Mouse (Mus musculus) adrenal gland, adult 2 months (tissue): ENCODE results near the gene Neurog3. TPM values are rescaled to one million over a fixed set of nuclear protein-coding genes. Genes with fewer than 3 reads are reported as not detected.

Source experiments
- DNase-seq: peaks from one replicate; pipeline ENCODE4 v3.0.0; 2021
- long read RNA-seq: library from polyadenylated mRNA; stranded (forward); transcript quantifications from one replicate; pipeline ENCODE4 v2.0.0, GENCODE M21; 2021
- polyA plus RNA-seq: library from polyadenylated mRNA; depleted of rRNA; stranded (reverse); fragments of >200 nt; gene quantifications from 2 replicates; pipeline ENCODE4 v1.2.3, GENCODE M21; 2012; rRNA removed
- total RNA-seq, 2 experiments: library from RNA; stranded (reverse); gene quantifications; 2 replicates each; pipeline ENCODE4 v1.2.3; 2021

Neurog3 gene
- total RNA-seq (not detected), polyA plus RNA-seq (0.07 TPM in 1 of 2 replicates, not detected in the other)
- long read RNA-seq = 0 reads

- no peak for DNase-seq
These were observed at the start of gene Neurog3 for GRCm38 (mm10) chr10:62132691-62133281. Gene Neurog3, plus strand, starts transcription at chr10:62133090.

DNA sequence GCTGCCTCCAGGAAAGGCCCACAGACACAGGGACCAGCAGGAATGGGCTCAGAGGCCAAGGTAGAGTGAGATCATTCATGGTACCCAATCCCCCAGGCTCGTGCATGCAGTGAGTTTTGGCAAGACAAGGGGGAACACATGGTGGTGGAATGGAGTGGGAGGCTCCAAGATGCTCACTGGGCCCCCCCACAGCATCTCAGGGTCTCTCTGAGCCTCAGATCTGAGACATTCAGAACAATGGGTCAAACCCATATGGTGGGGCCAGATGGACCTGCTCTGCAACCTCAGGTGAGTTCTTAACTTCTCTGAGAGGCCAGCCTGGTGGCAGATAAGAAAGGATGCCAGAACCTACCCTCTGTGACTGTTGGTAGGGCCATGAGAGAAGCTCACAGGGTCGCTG lies 46.8 kb upstream of the Neurog3 start:
- DNase-seq = no peak

GRCm38 (mm10) chr10:62086826-62087225 lies 46.1 kb upstream of the Neurog3 start:
- no peak for DNase-seq

- peak; percentile 63 for DNase-seq
These were observed 44.5 kb upstream of the Neurog3 start for GRCm38 (mm10) chr10:62088411-62088810.

DNA sequence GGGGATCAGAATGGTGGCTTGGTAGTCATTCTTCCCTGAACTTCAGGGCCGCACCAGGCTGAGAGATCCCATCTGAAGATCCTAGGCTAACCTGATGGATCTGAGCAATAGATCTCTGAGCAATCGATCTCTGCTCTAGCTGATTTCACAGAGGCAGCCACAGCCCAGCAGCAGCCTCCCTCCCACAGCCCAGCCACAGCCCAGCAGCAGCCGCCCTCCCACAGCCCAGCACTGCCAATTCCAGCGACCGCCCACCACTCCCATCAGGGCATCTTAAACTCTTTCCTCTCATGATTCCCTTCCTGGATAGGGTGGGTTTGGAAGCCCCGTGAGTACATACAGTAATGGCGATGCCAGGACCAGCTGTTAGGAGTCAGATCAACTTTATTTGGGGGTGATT lies 43.8 kb upstream of the Neurog3 start:
- no peak for DNase-seq

GRCm38 (mm10) chr10:62089486-62089885 lies 43.4 kb upstream of the Neurog3 start:
- no peak for DNase-seq

DNA sequence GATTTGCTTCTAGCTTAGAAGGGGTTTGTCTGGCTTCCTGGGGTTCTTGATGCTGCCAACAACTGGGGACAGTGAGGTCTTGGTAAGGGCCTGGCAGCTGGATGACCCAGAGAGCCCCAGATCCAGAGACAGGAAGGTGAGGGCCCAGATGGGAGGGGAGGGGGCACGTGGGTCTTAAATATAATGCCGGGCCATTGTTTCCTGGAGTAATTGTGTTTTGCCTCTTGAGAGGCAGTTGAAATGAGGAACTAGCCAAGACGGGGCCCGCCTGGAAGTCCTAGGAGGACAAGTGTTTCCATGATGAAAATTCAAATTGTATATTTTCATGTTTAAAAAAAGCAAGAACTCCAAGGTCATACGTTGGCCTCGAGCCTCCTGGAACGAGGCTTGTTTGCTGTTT lies 39.0 kb upstream of the Neurog3 start:
- no peak for DNase-seq

GRCm38 (mm10) chr10:62094401-62094800 lies 38.5 kb upstream of the Neurog3 start:
- no peak for DNase-seq

GRCm38 (mm10) chr10:62099749-62100403 lies 33.0 kb upstream of the Neurog3 start:
- no peak for DNase-seq

GRCm38 (mm10) chr10:62101504-62102439 lies 31.1 kb upstream of the Neurog3 start:
- DNase-seq = peak; percentile 57

DNA sequence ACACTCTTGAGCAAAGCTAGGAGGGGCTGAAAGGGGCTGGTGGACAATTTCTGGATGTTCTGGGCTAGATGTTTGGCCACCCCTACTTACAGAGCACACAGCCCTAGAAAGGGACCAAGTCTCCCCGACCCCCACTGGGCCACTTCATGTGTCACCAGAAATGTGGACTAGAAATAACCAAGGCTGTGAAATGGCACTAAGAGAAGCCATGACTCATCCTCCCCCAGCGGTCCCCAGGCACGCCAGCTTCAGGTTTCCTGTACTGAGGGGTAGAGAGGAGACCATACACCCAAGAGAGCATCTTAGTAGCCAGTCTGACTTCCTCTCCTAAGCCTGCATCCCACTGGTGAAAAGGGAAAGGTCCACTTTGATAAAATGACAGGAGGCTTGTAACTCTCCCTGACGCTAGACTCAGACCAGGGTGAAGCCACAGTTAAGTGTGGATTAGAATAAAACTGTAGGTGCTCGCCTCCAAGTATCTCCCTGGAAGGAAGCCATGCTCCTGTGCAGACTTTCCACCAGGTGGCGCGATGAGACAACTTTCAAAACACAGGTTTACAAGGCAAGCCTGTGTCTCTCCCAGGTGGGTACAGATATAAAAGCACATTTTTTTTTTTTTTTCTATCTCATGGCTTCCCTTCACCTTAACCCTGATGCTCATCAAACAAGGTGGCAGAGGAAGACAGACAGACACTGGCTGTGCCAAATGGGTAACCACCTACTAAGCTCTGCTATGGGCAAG lies 27.9 kb upstream of the Neurog3 start:
- DNase-seq = peak; percentile 55

DNA sequence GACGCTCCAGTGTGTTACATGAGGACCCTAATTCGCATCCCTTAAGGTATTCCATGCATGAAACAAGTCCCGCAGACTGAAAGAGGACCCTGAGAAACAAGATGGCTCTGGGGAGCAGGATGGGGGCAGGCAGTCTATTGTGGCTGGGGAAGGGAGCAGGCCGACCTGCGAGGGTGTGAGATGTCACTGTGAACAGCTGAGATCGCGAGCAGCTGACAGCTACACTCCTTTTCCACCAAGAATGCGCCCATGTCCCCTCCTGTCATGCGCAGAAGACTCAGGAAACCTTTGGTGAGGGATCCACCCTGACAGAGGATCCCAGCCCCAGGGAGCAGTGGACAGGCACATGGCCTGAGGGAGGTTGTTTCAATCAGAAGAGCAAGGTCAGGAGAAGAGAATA lies 25.8 kb upstream of the Neurog3 start:
- DNase-seq = no peak

GRCm38 (mm10) chr10:62110504-62111206 lies 22.2 kb upstream of the Neurog3 start:
- peak; percentile 92 for DNase-seq

- no peak for DNase-seq
These were observed 21.7 kb upstream of the Neurog3 start for GRCm38 (mm10) chr10:62111207-62111576.

DNA sequence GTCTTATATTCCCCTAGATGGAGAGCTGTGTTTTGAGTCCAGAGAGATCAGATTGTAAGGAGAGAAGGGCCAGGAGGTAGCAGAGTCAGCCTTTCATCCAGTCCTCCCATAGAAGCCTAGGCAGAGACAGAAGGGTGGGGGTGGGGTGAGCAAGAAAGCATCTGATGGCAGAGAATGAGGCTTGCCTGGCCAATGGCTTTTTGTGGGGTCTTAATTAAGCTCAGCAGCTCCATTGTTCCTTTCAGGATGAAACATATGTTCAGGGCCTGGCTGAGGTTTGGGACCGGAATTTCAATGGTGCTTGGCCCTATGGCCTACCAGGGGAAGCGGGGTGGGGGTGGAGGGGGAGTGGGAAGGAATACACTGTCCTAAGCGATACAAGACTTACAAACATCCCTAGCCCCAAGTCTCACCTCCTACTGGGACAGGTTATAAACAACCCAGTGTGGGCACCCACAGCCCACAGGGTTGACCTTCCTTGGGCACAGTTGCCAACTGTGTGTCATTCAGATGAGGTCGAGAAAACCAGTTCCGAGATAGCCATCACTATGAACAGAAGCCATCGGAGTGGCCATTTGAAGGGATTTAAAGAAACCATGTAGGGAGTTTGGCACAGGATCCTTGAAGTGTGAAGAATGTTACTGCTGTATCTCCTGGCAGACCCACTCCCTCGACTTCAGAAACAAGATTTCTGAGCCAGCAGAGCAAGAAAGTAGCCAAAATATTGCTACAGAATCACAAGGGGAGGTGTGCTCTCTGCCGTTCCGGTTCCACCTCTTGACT lies 18.8 kb upstream of the Neurog3 start:
- DNase-seq = no peak

DNA sequence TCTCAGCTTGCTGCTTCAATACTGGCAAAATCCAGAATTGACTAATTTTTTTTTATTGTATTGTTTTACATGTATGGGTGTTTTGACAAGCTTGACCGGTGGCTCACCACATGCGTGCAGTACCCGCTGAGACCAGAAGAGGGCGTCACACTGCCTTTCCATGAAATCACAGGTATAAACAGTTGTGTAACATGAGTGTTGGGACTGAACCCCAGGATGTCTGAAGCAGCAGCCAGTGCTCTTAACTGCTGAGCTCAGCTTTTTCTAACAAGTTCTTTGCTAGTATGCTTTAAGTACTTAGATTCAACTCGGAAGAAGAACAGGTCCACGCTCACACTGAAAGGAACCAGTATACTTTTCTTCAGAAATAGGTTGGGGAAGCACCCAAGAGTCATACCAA lies 5.8 kb upstream of the Neurog3 start:
- DNase-seq = no peak

- DNase-seq = no peak
These were observed 5.1 kb upstream of the Neurog3 start for GRCm38 (mm10) chr10:62127711-62128231.

DNA sequence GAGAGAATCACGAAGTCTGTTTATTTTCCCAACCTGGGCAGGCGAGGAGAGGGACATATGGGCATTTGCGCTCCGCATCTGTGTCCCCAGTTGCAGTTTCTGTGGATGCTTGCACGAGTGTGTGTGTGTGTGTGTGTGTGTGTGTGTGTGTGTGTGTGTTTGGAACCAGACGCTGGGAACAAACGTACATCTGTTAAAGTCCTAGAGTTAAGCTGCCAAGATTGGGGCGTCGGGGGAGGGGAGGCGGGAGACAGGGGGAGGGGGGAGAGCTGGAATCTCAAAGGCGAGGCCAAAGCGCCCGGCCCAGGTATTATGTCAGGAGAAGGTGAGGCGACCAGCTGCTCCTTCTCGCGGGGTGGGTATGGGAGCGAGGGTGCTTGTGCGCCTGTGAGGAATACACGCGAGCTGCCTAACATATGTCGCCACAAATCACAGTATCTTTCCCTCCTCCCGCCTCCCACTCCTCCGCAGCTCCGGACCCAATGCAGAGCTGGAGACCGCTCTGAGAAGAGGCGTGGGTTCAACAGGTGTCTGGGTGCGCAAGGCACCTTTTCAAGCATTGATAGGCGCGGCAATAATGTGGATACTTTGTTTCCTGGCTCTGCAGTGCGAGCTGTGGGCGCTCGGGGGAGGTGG lies 4.5 kb upstream of the Neurog3 start:
- DNase-seq = no peak

DNA sequence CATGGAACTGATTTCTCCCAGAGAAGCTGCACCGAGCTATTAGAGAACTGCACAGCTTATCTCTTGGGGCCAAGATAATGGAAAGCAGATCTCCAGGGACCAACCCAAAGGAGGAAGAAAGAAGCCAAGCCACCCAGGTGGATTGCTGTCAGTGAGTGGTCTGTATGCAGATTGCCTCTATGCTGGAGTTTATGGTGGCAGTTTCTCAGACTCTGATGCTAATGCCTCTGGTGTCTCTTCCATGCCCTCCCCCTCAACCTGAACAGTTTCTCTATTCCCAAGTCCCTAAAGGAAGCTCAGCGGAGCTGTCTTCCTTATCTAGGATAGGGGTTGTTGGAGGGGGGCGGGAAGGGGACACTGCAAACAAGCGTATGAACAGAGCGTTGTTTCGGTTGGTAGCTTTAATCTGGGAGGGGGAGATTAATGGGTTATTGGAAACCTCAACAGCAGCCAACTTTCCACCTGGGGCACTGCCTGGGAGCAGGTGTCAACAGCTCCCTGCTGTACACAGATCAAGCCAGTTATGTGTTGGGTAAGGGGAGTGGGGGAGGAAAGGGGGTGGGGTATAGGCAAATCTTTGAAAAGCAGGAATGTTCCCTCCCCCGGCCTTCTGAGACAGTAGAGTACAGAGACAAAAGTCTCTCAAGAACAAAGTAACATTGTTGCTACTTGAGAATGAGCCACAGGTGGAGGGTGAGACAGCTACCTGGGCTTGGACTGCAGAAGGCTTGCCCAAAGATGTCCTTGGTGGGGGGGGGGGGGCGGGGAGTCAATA lies 3.0 kb downstream of the Neurog3 start:
- DNase-seq = no peak
